Mouse (Mus musculus): ENCODE measurements around the gene Sncg.

DNA sequence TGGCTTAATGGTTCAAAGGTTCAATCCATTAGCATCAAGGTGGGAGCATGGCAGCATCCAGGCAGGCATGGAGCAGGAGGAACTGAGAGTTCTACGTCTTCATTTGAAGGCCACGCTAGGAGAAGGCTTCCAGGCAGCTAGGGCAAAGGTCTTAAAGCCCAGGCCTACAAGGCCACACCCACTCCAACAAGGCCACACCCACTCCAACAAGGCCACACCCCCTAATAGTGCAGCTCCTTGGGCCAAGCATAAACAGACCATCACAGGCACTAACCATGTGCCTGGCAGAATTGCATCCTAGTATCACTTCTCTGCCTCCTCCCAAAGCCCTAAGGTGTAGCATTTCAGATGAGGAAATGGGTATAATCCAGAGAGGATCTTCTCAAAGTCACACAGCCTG is 2.8 kb downstream of the Sncg start:
- TF ChIP-seq CTCF (IDR thresholded peaks at IDR 0.05; ENCODE audit: low read depth, low read length), result no peak
- no peak for TF ChIP-seq POLR2A (IDR thresholded peaks at IDR 0.05; ENCODE audit: extremely low read depth, insufficient read depth, low read length)
